Mouse (Mus musculus) thymus, postnatal 25 days (tissue): ENCODE results near the gene Rptn.
"Not testable (repeated sequence)": the region's sequence is repeated elsewhere in the genome, so short reads cannot be mapped to it uniquely, and the experiment has no call there.

ENCODE experiments used
- DNase-seq: peaks from one replicate; pipeline ENCODE4 v3.0.0; 2022

Rptn gene

GRCm38 (mm10) chr3:93393366-93393765, at the start of gene Rptn:
Gene Rptn (plus strand): TSS chr3:93393699.
- DNase-seq: no peak

GRCm38 (mm10) chr3:93346896-93347295, 46.6 kb upstream of the Rptn start:
- no peak for DNase-seq

DNA sequence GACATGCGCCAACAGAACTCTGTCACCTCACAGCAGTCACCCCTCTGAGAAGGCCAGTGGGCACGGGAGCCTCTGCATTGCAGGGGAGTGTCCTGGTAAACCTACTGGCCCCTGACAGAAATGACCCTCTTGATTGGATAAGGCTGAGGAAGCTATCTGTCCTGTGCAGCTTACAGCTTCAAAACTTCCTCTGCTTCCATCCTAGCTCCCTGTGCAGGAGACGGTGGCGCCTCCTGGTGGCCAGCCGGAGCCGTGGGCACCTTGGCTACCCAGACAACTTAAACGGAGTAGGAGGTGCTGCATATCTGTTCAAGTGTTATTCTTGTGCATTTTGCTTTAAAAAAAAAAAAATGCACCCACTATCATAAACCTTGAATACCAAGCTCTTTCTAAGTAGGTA, 33.5 kb upstream of the Rptn start:
- DNase-seq: peak; percentile 50

DNA sequence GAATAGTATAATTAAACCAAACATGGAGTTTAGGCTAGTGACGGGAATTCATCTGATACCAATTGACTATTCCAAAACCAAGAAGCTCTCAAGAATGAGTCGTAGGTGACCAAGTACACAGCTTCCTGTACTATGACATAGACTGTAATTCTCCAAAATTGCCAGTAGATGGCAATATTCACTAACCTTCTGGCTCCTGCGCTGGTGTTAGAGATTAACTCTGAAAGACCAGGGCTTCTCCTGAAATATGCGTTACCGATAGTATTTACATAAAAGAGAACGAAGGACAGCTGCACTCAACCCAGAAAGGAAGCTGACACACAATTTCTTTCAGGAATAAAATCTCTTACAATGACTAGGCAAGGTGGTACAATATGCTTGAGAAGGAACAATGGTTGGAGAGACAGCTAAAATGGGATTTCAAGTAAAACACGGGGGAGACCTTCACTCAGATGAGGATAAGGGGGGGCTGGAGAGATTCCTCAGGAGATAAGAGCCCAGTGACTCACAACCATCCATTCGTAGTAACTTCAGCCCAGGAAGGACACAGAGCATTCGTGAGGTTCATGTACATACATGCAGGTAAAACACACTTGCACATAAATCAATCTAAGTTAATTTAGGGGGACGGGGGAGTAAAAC, 31.4 kb upstream of the Rptn start:
- no peak for DNase-seq

GRCm38 (mm10) chr3:93366966-93367575, 26.4 kb upstream of the Rptn start:
- no peak for DNase-seq

GRCm38 (mm10) chr3:93368171-93368570, 25.3 kb upstream of the Rptn start:
- DNase-seq: no peak

GRCm38 (mm10) chr3:93373416-93373815, 20.1 kb upstream of the Rptn start:
- DNase-seq: no peak

DNA sequence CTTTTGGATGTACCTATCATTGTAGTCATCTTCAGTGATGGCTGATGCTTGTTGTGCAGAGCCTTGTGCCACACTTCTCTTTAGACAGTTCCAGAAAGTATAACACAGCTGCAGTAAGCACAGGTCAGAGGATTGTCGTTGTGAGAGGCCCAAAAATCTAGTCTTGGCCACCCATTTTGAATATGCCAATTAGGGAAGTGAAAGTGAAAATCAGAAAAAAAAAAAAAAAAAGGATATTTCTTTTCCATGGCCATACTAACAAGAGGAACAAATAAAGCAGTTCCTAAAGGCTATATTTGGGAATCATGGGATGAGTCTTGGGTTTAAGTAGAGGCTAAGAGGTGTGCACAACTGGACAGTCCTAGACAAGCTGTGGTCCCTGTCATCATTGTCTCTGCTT, 18.3 kb upstream of the Rptn start:
- DNase-seq: no peak

DNA sequence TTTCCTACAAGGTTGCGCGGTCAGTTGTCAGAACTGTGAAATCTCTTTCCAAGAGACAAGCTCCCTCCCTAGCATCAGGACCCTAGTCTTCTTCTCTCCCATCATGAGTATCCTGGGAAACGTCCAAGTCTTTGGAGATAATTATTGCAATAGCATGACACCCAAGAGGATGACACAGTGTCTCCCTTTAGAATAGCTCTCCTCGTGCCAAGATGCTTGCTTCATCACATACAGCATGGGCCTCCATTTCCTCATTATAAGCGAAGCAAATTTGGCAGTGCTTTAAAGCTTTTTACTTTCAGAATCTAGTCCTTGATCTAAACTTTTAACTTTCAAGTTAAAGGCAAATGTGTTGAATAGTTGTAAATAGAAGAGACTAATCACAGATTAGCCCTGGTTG, 17.9 kb upstream of the Rptn start:
- no peak for DNase-seq

- no peak for DNase-seq
Observed at GRCm38 (mm10) chr3:93378146-93378545, 15.4 kb upstream of the Rptn start.

- DNase-seq: no peak
Observed at GRCm38 (mm10) chr3:93403936-93404335, 10.4 kb downstream of the Rptn start.

DNA sequence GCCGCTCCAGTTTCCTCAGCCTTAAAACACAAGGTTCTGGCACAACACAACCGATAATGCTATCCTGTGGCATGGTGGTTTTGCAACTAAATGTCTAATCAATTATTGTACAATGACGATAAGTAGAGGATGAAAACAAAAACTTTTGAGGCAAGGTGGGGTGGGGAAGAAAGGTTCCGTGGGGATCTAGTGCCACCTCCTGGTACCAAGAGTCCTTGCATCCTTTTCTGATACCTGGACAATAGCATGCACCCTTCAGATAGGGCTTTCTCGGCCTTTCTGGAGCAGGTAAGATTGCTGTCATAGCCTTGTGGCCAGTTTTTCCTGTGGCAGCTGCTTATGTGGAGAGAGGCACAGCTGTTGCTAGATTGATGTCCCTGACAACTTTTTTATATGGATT, 13.5 kb downstream of the Rptn start:
- DNase-seq: peak; percentile 7

DNA sequence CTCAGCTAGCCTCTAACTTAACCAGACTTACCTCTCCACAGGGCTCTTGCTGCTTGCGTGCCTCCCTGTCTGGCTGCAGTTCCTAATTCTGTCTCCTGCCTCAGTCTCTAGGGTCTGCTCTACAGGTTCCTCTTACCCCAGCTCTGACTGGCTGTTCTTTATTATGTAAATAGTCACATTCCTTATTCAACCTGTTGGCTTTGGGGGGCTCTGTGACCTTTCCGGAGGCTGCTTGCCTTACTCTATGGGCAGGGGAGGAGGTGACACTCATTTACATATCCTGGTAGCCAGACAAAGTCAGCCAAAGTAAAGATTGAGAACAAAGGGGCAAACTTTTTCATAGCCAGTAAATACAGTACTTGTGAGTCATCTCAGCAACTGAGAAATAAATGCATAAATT, 18.4 kb downstream of the Rptn start:
- DNase-seq: no peak

DNA sequence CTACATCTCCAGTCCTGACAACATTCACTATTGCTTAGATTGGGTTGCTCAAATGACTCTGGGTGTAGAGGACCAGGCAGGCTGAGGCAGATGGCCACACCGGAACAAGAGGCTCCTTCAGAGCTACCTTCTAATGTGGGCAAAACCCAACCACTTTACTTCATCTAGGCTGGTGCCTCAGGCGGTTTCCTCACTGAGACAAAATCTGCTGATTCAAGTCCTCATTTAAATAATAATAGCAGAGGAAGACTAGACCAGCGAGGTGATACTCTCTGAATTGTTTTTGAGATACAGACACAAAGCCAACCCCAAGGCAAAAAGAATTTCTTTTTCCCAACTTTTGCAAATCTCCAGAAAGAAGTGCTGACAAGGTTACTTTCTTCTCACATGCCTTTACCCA, 38.2 kb downstream of the Rptn start:
- no peak for DNase-seq

- DNase-seq: no peak
Observed at GRCm38 (mm10) chr3:93442030-93442429, 48.5 kb downstream of the Rptn start, which contains the start of gene Tchh. Gene Tchh (plus strand): TSS chr3:93442330.

DNA sequence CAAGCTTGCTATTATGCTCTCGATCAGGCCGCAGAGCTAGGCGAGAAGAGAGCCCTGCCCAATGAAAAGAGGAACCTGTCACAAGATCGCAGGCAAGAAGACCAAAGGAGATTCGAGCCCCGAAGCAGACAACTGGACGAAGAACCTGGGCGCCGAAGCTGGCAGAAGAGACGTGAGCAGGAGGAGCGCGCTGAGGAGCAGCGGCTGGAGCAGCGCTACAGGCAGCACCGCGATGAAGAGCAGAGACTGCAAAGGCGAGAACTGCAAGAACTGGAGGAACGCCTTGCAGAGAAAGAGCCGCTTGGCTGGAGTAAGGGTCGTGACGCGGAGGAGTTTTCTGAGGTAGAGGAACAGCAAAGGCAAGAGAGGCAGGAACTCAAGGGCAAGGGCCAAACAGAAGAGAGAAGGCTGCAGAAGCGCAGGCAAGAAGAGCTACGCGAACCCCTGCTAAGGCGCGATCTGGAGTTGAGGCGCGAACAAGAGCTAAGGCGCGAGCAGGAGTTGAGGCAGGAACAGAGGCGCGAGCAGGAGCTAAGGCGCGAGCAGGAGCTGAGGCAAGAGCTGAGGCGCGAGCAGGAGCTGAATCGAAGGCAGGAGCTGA, 50.1 kb downstream of the Rptn start:
- no peak for DNase-seq

- peak; percentile 23 for DNase-seq
Observed at GRCm38 (mm10) chr3:93444343-93445164, 51.1 kb downstream of the Rptn start.

DNA sequence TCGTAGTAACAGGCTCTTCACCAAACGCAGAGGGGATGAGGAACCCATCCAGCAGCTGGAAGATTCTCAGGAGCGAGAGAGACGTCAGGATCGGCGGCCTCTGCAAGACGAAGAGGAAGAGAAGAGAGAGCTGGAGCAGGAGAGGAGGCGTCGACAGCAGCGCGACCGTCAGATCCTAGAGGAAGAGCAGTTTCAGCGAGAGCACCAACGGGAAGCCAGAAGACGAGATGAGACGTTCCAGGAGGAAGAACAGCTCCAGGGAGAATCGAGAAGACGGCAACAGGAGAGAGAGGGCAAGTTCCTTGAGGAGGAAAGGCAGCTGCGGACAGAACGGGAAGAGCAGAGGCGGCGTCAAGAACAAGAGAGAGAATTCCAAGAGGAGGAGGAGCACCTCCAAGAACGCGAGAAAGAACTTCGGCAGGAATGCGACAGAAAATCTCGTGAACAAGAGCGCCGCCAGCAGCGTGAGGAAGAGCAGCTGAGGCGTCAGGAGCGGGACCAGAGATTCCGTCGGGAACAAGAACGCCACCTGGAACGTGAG, 51.7 kb downstream of the Rptn start:
- no peak for DNase-seq

DNA sequence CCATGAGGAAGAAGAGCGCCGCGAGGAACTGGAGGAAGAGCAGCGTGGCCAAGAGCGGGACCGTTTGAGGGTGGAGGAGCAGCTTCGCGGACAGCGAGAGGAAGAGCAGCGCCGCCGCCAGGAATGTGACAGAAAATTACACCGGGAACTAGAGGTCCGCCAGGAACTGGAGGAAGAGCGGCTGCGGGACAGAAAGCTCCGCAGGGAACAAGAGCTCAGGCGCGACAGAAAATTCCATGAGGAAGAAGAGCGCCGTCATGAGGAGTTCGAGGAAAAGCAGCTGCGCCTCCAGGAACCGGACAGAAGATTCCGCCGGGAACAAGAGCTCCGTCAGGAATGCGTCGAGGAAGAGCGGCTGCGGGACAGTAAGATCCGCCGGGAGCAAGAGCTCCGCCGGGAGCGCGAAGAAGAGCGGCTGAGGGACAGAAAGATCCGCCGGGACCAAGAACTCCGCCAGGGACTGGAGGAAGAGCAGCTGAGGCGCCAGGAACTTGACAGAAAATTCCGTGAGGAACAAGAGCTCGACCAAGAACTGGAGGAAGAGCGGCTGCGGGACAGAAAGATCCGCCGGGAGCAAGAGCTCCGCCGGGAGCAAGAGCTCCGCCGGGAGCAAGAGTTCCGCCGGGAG, 52.7 kb downstream of the Rptn start:
- no peak for DNase-seq

DNA sequence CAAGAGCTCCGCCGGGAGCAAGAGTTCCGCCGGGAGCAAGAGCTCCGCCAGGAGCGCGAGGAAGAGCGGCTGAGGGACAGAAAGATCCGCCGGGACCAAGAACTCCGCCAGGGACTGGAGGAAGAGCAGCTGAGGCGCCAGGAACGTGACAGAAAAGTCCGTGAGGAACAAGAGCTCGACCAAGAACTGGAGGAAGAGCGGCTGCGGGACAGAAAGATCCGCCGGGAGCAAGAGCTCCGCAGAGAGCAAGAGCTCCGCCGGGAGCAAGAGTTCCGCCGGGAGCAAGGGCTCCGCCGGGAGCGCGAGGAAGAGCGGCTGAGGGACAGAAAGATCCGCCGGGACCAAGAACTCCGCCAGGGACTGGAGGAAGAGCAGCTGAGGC, 53.2 kb downstream of the Rptn start:
- not testable (repeated sequence) for DNase-seq

GRCm38 (mm10) chr3:93447138-93447841, 53.8 kb downstream of the Rptn start:
- DNase-seq: no peak
